Mouse (Mus musculus) cerebellum, postnatal 4 days (tissue): Measurements from ENCODE around the gene B3gnt9.

Source experiments
- DNase-seq, 2 experiments: peaks; one replicate each; pipeline ENCODE4 v3.0.0; 2022; ENCODE audit warnings: low spot score in 2 of 2, mixed read lengths in 1 of 2

Gene B3gnt9

DNA sequence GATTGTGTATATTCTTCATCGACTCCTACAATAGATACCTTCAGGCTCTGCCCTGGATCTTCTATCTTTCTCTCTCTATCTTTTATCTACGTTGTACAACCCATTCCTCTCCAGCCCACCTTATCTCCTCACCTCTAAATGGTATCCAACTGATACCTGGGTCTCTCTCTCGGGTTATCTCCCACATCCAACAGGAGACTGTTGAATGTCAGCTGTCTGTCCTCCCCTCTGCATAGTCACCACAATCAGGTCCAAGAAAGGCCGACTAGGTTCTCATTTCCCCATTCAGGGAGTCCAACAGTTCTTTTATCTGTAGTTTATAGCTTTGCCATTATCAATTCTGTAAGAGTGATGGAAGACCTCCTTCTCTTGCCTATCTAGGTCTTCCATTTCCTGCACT lies 27.3 kb upstream of the B3gnt9 start:
- no peak for DNase-seq

DNA sequence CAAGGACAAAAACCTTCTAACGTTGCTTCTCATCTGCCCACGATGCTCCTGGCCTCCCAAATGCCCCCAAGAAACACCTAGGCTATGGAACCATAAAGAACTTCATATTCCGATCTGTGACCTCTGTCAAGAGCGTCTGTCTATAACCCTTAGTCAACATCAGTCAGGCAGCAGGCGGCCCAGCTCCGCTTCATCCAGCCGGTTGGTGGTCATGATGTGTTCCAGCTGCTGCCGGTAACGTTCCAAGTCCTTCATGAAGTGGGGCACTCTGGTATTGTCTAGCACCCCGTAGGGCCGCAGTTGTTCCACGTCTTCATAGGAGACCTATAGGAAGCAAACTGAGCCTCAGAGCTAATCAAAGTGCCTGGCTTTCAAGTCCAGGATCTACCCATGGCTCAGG lies 26.9 kb upstream of the B3gnt9 start:
- DNase-seq: no peak

- DNase-seq: no peak
Observed at GRCm38 (mm10) chr8:105280567-105280966, 25.6 kb upstream of the B3gnt9 start.

DNA sequence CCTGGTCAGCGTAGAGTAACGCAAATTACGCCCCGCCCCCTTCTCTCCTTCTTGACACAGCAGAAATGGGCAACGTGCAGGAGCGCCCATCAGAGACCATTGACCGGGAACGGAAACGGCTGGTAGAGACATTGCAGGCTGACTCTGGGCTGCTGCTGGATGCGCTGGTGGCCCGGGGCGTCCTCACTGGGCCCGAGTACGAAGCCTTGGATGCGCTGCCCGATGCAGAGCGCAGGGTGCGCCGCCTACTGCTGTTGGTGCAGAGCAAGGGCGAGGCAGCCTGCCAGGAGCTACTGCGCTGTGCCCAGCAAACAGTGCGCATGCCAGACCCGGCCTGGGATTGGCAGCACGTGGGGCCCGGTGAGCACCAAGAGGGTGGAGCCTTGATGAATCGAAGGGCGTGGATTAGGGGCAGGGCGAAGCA lies 24.0 kb upstream of the B3gnt9 start:
- DNase-seq: peak; percentile 52 to 80

GRCm38 (mm10) chr8:105276292-105277120 lies 21.6 kb upstream of the B3gnt9 start:
- DNase-seq: no peak

DNA sequence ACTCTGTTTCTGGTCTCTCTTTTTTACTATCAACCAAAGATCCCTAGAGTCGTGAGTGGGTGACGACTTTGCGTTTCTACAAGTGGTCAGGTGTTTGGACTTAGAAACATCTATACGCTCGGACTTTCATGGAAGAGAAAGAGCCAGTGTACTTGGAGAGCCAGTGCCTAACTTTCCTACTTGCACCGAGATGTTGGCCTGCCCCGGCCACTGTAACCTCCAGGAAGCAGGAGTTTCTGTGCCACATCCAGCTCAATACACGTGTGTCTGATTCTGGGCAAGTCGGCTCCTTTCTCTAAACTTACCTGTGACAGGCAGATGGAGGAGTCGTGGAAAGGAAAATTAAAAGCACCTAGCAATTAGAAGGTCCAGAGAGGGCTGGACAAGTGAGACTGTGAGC lies 20.9 kb upstream of the B3gnt9 start, which contains the start of gene Nol3:
Gene Nol3, plus strand, starts transcription at position 301 of the 400 bp plus-strand sequence.
- no peak for DNase-seq

DNA sequence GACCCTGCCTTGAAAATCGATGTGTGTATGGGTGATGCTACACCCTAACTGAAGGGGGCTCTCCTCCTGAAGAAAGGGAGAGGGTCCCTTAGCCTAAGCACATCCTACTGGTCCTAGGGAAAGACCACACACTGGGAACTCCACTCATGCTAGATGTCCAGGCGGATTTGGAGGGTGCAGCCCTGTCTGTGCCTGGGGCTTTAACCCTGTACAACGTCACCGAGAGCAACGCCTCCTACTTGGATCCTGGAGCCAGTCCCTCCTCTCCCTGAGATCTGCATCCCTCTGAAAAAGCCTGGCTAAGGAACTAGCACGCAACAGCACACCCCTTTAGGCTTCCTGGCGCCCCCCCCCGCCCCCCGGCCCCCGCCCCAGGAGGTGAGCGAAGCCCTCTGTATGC lies 20.4 kb upstream of the B3gnt9 start:
- no peak for DNase-seq

DNA sequence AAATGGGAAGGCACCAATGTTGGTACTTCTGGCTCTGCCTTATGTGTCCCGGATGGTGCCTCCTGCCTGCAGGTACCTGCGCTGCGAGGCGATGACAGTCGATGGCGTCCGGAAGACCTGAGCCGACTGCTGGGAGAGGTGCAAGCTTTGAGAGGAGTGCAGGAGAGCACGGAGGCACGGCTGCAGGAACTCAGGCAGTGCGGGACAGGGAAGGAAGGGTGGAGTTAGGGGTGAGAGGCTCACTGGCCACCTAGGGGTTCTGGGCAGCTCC lies 15.9 kb upstream of the B3gnt9 start:
- DNase-seq: no peak

DNA sequence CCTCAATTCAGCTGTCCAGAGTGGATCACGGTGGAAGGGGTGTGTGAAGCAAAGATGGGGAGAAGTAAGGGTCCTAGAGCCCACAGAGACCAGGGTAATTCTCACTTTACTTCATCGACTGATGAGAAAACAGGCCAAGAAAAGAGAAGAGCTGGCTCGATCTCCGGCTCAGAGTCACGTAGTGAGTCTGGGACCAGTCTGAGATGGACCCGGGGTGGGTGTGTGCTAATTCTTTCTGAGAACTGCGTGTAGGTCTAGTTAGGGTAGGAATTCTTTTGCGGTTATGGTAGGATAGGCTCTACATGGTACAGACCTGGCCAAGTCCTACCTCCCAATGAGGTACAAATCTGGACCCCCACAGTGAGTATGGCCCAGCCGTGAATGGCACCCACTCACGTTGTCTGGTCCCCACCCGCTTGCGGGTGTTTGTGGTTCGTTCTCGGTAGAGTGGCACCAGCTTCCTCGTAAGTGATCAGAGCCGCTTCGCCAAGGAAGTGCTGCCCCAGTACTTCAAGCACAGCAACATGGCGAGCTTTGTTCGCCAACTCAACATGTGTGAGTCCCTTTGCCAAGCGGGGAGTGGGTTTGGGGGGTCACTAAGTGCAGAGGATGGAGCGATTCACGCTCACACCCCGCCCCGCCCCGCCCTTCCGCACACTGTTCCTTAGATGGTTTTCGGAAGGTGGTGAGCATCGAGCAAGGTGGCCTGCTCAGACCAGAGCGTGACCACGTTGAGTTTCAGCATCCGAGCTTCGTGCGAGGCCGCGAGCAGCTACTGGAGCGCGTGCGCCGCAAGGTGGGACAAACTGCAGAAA lies 15.4 kb upstream of the B3gnt9 start:
- no peak for DNase-seq

DNA sequence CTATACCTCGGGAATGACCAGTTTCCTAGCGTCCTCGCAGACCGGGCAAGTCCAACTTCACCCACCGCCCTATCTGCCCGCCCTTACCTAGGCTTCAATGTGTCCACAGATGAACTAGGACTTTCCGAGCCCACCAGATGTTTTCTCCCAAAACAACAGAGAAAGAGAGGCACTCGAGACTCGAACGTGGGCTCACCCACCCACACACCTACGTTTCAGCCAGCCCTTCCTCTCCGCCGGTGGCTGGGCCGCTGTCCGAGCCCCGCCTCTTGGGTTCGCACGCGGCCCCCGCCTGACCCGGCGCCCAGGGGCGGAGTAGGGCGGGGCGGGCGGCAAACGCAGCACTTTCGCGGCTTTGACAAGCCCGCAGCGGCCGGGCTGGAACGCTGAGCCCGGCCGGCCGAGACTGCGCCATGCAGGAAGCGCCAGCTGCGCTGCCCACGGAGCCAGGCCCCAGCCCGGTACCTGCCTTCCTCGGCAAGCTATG lies 14.6 kb upstream of the B3gnt9 start, which contains the start of gene Hsf4:
Gene Hsf4, plus strand, starts transcription at position 341 of the 487 bp plus-strand sequence.
- DNase-seq: no peak

- DNase-seq: no peak
Observed at GRCm38 (mm10) chr8:105269075-105269458, 14.1 kb upstream of the B3gnt9 start.

DNA sequence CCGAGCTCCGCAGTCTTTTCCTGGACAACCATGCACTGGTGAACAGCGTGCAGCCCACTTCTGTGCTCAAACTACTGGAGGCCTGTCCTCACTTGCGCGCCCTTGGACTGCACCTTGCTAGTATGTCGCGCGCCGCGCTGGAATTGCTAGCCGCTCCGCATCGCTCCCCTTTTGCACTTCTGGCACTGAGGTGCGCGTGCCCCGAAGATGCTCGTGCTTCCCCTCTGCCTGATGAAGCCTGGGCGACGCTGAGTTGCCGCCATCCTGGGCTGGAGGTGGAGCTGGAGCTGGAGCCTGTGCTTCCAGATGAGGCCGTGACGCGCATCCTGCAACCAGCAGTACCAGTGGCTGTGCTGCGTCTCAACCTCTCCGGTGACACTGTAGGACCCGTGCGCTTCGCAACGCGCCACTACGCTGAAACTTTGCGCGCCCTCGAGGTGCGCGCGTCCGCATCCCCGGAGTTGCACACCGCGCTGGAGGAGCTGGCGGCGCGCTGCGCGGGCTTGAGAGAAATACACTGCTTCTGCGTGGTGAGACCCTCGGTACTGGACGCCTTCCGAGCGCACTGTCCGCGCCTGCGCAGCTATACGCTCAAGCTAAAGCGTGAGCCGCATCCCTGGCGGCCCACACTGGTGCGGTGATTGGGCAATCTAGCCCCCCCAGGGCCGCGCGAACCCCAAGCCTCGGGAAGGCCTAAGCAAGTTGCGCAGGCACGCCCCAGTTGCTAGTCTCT lies 13.6 kb upstream of the B3gnt9 start:
- peak; percentile 51 to 75 for DNase-seq

- DNase-seq: no peak
Observed at GRCm38 (mm10) chr8:105266775-105267174, 11.8 kb upstream of the B3gnt9 start.

GRCm38 (mm10) chr8:105265128-105265527 lies 10.2 kb upstream of the B3gnt9 start:
- no peak for DNase-seq

DNA sequence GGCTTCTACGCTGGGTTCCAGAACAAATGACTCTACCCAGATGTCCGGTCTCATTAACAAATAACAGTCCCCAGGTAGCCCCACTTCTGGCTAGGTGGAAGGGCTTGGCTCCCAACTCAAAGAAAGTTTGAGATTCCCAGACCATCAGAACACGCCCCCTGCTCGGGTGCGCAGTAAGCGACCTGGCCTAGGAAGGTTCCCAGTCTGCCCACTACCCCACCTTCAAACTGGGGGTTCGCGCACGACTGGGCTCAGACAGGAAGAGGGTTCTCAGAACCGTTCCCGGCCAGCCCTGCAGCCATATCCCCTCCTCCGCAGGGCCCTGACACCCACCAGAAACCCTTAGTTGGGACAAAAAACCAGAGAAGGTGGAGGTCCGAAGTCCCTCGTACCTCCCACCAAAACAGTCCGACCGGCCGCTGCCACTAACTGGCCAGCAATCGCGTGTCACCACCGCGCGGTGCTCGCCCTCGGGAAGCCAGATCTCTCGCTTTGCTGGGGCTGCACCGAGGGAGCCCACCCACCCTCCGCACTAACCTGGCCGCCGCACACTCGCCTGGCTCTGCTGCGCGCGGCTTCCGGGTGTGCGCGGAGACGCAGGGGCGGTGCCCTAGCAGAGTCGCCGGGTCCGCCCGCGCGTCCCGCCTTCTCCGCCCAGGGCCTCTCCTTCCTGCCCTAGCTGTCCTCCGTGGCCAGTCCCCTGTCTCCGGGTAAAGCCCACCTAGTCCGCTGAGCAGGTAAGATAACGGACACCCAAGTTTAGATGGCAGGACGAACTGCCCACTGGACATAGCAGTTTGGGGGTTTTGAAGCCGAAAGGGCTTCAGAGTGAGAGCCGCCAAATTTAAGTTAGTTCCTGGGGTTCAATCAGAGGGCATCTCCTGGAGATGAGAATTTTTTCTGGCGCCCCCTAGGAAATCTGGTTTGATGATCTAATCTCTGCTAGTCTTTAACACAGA lies 9.3 kb upstream of the B3gnt9 start, which contains the start of the genes Tradd and Fbxl8:
Gene Tradd, minus strand, starts transcription at position 586 of the 959 bp plus-strand sequence.
Gene Fbxl8, plus strand, starts transcription at position 625 of the 959 bp plus-strand sequence.
- DNase-seq: no peak

- no peak for DNase-seq
Observed at GRCm38 (mm10) chr8:105263244-105263912, 8.4 kb upstream of the B3gnt9 start.

GRCm38 (mm10) chr8:105261326-105261980 lies 6.5 kb upstream of the B3gnt9 start:
- no peak for DNase-seq

DNA sequence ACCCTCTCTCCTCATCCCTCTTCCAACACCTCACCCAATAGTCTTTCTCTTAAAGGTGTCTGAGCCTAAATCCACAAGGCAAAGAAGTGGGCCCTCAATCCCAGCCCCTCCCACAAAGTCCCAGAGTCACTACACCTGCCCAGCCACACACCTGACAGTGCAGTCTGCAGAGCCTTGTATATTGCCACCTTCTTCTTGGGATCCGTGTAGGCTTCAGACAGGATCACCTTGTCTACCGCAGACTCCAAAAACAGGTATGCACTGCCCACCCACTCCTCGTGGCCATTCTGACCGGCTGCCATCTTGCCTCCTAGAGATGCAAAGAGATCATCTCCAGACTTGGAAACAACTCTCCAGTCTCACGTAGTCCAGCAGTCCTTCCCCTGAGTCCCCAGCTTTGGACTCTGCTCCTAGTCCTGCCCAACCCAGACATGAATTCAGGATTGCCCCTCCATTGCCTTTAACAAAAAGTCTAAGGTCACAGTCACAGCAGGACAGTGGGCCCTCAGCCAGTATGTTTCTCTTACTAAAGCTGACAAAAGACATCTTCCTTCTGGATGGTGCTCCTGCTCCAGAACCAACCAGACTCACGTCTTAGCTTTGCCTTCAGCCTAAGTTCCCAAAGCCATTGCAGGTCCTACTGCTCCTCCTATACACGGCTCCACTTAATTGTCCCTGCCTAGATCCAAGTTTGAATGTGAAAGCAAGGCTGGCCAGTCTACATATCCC lies 5.6 kb upstream of the B3gnt9 start:
- DNase-seq: no peak

- DNase-seq: peak; percentile 81 to 86
Observed at GRCm38 (mm10) chr8:105259721-105260320, 4.9 kb upstream of the B3gnt9 start.
